Comparison of ENCODE assay signal across 23 mouse cellular contexts in the genomic region with DNA sequence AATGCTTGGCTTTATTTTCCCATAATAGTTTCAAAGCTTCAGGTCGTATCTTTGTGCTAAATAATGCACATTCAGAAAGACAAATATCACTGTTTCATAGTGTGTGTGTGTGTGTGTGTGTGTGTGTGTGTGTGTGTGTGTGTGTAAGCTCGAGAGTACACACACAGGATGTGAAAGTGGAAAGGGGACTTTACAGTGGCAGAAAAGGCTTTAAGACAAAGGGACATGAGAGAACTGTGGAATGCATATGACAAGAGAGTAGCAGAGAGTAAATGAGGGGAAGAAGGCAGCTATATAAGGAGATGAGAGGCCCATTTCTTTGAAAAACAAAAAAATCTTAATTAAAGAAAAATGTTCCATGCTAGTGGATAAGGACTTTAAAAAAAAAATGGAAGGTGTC. TPM values are rescaled to one million over a fixed set of nuclear protein-coding genes. Genes with fewer than 3 reads are reported as not detected.
A peak's percentile ranks its signal among the peaks of the same experiment; 100 is the strongest.
DNase-seq lines count a peak whose midpoint lies in the region; ATAC-seq and TF ChIP-seq lines count a peak whose summit lies in the region.
"Had no signal": no experiment of that assay in that cellular context is flagged by ENCODE, and none has a peak within 500 bp of the region (broad histone marks: within the 10 kb centered on the region; RNA-seq: fewer than 3 reads in every experiment).

No protein-coding gene starts in this region.

- in situ Hi-C loops in CH12.LX (cut with MboI; ENCODE audit: low pct_ligation_motif_present, low pct_unique_long_range_greater_than_20kb, low sequenced_read_pairs), result no loop called here

- TF ChIP-seq RAD21 in CH12.LX (IDR thresholded peaks at IDR 0.05; ENCODE audit: low read depth, low read length), result no peak

- no peaks in the 10 kb centered on the region for H3K79me2 ChIP-seq in CH12.LX (replicated peaks; ENCODE audit: control insufficient read depth, extremely low read depth, insufficient read depth, poor library complexity, severe bottlenecking)

- H3K9me3 ChIP-seq in kidney, postnatal 0 days (replicated peaks; ENCODE audit: low read length), result no peaks in the 10 kb centered on the region
- H3K9me3 ChIP-seq in CH12.LX (replicated peaks; ENCODE audit: low read length), result no peaks in the 10 kb centered on the region
- no peaks in the 10 kb centered on the region for H3K9me3 ChIP-seq in neural tube, embryonic 15.5 days (replicated peaks)
- H3K9me3 ChIP-seq in hindbrain, embryonic 12.5 days (replicated peaks), result no peaks in the 10 kb centered on the region
- H3K9me3 ChIP-seq: embryonic facial prominence, embryonic 15.5 days; forebrain, embryonic 10.5 days; heart, embryonic 13.5 days; hindbrain, embryonic 13.5 days had no signal

- peak; percentile 20 for DNase-seq in kidney, postnatal 0 days (ENCODE audit: low spot score)
- no peak for DNase-seq in kidney, adult 18-20 months
- DNase-seq in CH12.LX (ENCODE audit: extremely low read depth), result peak; percentile 25
- DNase-seq in cerebellum, adult 11 months, result no peak
- DNase-seq: adrenal gland, postnatal 14 days; cerebellum, adult 18-20 months; cerebellum, postnatal 10 days; embryo, embryonic 11 days; gastrocnemius, adult 2 months; heart, adult 2 months; heart, postnatal 4 days; kidney, adult 8-10 months had no signal

- no peaks in the 10 kb centered on the region for H3K36me3 ChIP-seq in kidney, postnatal 0 days (ENCODE audit: insufficient read depth, low read length)
- peaks cover 0 to 28% of the 10 kb centered on the region in 2 experiments for H3K36me3 ChIP-seq in CH12.LX (replicated peaks in 1 of 2; ENCODE audit: control insufficient read depth in 1 of 2, insufficient read depth in 1 of 2, low read length in 1 of 2)
- no peaks in the 10 kb centered on the region for H3K36me3 ChIP-seq in neural tube, embryonic 15.5 days
- no peaks in the 10 kb centered on the region for H3K36me3 ChIP-seq in hindbrain, embryonic 12.5 days
- H3K36me3 ChIP-seq: embryonic facial prominence, embryonic 15.5 days; forebrain, embryonic 10.5 days; heart, embryonic 13.5 days; hindbrain, embryonic 13.5 days had no signal

- dilution Hi-C loops in CH12.LX (cut with MboI; ENCODE audit: extremely low pct_ligation_motif_present, extremely low pct_unique_long_range_greater_than_20kb, low sequenced_read_pairs), result no loop called here

- TF ChIP-seq POLR2A in CH12.LX (IDR thresholded peaks at IDR 0.05; ENCODE audit: low read depth, low read length), result no peak

- no peak overlapping the region for H3K27ac ChIP-seq in kidney, postnatal 0 days
- H3K27ac ChIP-seq in CH12.LX (ENCODE audit: insufficient read depth, low read depth), result no peak overlapping the region
- H3K27ac ChIP-seq in neural tube, embryonic 15.5 days (replicated peaks), result no peak overlapping the region
- H3K27ac ChIP-seq in hindbrain, embryonic 12.5 days, result no peak overlapping the region
- H3K27ac ChIP-seq: embryonic facial prominence, embryonic 15.5 days; forebrain, embryonic 10.5 days; gastrocnemius, adult 2 months; heart, adult 2 months; hindbrain, embryonic 13.5 days; hindbrain, postnatal 0 days had no signal

- no peak overlapping the region for H3K4me2 ChIP-seq in kidney, postnatal 0 days (ENCODE audit: low read length)
- no peak overlapping the region for H3K4me2 ChIP-seq in CH12.LX (ENCODE audit: insufficient read depth, low read depth, poor library complexity, severe bottlenecking)
- no peak overlapping the region for H3K4me2 ChIP-seq in neural tube, embryonic 15.5 days
- H3K4me2 ChIP-seq in hindbrain, embryonic 12.5 days (replicated peaks), result no peak overlapping the region
- H3K4me2 ChIP-seq: embryonic facial prominence, embryonic 15.5 days; heart, embryonic 13.5 days; hindbrain, embryonic 13.5 days had no signal

- TF ChIP-seq EP300 in CH12.LX (IDR thresholded peaks at IDR 0.05; ENCODE audit: low read length), result no peak

- ATAC-seq in kidney, postnatal 0 days (replicated peaks; ENCODE audit: low FRiP score, low read depth), result no peak
- ATAC-seq in inflammation-experienced regulatory T-cells, adult 6 months, result peak; percentile 68
- no peak for ATAC-seq in neural tube, embryonic 15.5 days (ENCODE audit: low FRiP score)
- no peak for ATAC-seq in hindbrain, embryonic 12.5 days (ENCODE audit: low FRiP score)
- ATAC-seq: forebrain, embryonic 14.5 days; hindbrain, postnatal 0 days; intestine, embryonic 16.5 days had no signal

- no peaks in the 10 kb centered on the region for H3K27me3 ChIP-seq in kidney, postnatal 0 days (ENCODE audit: insufficient read depth, low read length)
- no peaks in the 10 kb centered on the region for H3K27me3 ChIP-seq in CH12.LX (replicated peaks)
- H3K27me3 ChIP-seq in neural tube, embryonic 15.5 days (replicated peaks), result no peaks in the 10 kb centered on the region
- no peaks in the 10 kb centered on the region; the same call in 1 of the 2 replicates for H3K27me3 ChIP-seq in hindbrain, embryonic 12.5 days
- H3K27me3 ChIP-seq: embryonic facial prominence, embryonic 15.5 days; heart, embryonic 13.5 days; hindbrain, embryonic 13.5 days had no signal

- no peak overlapping the region for H3K9ac ChIP-seq in kidney, postnatal 0 days (ENCODE audit: low read depth, low read length)
- H3K9ac ChIP-seq in CH12.LX (ENCODE audit: insufficient read depth, low read depth), result no peak overlapping the region
- no peak overlapping the region for H3K9ac ChIP-seq in neural tube, embryonic 15.5 days (replicated peaks)
- no peak overlapping the region for H3K9ac ChIP-seq in hindbrain, embryonic 12.5 days
- H3K9ac ChIP-seq: embryonic facial prominence, embryonic 15.5 days; hindbrain, embryonic 13.5 days had no signal

- H3K4me1 ChIP-seq in kidney, postnatal 0 days (replicated peaks; ENCODE audit: insufficient read depth, low read length), result 0 out of 2 replicates have a peak, but pooled peaks cover under 1% of the 10 kb centered on the region
- H3K4me1 ChIP-seq in CH12.LX (ENCODE audit: control insufficient read depth in 1 of 2, insufficient read depth in 2 of 2), result peaks cover 2 to 48% of the 10 kb centered on the region in 2 experiments; a peak in 3 of 4 replicates
- H3K4me1 ChIP-seq in neural tube, embryonic 15.5 days, result peaks cover 8% of the 10 kb centered on the region; the same call in 1 of the 2 replicates
- peaks cover 5% of the 10 kb centered on the region; the same call in 1 of the 2 replicates for H3K4me1 ChIP-seq in hindbrain, embryonic 12.5 days

- WGBS in kidney, postnatal 0 days, result 45% methylated on average over 2 of the region's 2 CpGs
- WGBS in neural tube, embryonic 15.5 days, result 51% methylated on average over 2 of the region's 2 CpGs
- WGBS in hindbrain, embryonic 12.5 days, result 63% methylated on average over 2 of the region's 2 CpGs

- no peak overlapping the region for H3K4me3 ChIP-seq in kidney, postnatal 0 days (replicated peaks; ENCODE audit: low read depth, low read length)
- no peak overlapping the region for H3K4me3 ChIP-seq in CH12.LX (replicated peaks in 1 of 3; ENCODE audit: low read depth in 2 of 3, low read length in 2 of 3, poor library complexity in 1 of 3)
- no peak overlapping the region for H3K4me3 ChIP-seq in neural tube, embryonic 15.5 days (replicated peaks)
- no peak overlapping the region for H3K4me3 ChIP-seq in hindbrain, embryonic 12.5 days
- H3K4me3 ChIP-seq: embryonic facial prominence, embryonic 15.5 days; erythroblast, embryonic 14.5 days; forebrain, embryonic 10.5 days; gastrocnemius, adult 2 months; heart, adult 2 months; heart, embryonic 13.5 days; hindbrain, embryonic 13.5 days had no signal

- no peak for TF ChIP-seq CTCF in kidney, postnatal 0 days (IDR thresholded peaks at IDR 0.05; ENCODE audit: low read depth)
- TF ChIP-seq CTCF in CH12.LX (conservative IDR thresholded peaks at IDR 0.05 in 1 of 2, IDR thresholded peaks at IDR 0.05 in 1 of 2; ENCODE audit: low read depth in 2 of 2, low read length in 2 of 2), result no peak

TF ChIP-seq in CH12.LX, 34 proteins besides CTCF, POLR2A, EP300 and RAD21:
- TF ChIP-seq MEF2A (IDR thresholded peaks at IDR 0.05; ENCODE audit: borderline replicate concordance, low read depth, low read length) (no peak), NRF1 (IDR thresholded peaks at IDR 0.05; ENCODE audit: low read depth, low read length) (no peak), IRF4 (IDR thresholded peaks at IDR 0.05; ENCODE audit: low read depth, low read length) (peak; percentile 44; the same call in 1 of the 2 replicates), KAT2A (IDR thresholded peaks at IDR 0.05; ENCODE audit: insufficient replicate concordance, low read length) (no peak), ZKSCAN1 (IDR thresholded peaks at IDR 0.05; ENCODE audit: borderline replicate concordance, low read depth, low read length) (no peak)
TF ChIP-seq in CH12.LX: peak in this region for 1.

RNA-seq across cellular contexts. Expression of a gene that starts 11.3 kb away (rescaled TPM):
- polyA plus RNA-seq in kidney, postnatal 0 days (2015; fragmentation: Nextera tagmentation; extraction: Ambion mirVana), result 2.2 and 2.3 TPM in 2 replicates
- 7.1 and 8.6 TPM in 2 replicates for total RNA-seq in CH12.LX (2012; rRNA removed)
- 9.3 and 10.0 TPM in 2 replicates for total RNA-seq in CH12.LX (2014; rRNA removed)
- 9.5 and 10.9 TPM in 2 replicates for polyA plus RNA-seq in CH12.LX (2012; ENCODE audit: insufficient read length, low read depth)
- 100 to 1,000 TPM; 199 to 236 (median 232) TPM for polyA plus RNA-seq in inflammation-experienced regulatory T-cells, adult 6 months (2017; shearing (Covaris generic))
- 21.3 and 24.0 TPM in 2 replicates for polyA plus RNA-seq in neural tube, embryonic 15.5 days (2015; fragmentation: Nextera tagmentation; extraction: Ambion mirVana)
- polyA plus RNA-seq in hindbrain, embryonic 12.5 days (2016; fragmentation: Nextera tagmentation; extraction: Ambion mirVana), result 16.3 and 22.3 TPM in 2 replicates

Comparison
In these comparisons a context has a peak if more than half of its experiments do, and no peak if none do; other contexts are left out.
1. DNase-seq: peak in kidney, postnatal 0 days (single experiment) and CH12.LX (single experiment); none in kidney, adult 18-20 months (single experiment) and cerebellum, adult 11 months (single experiment).